Mouse (Mus musculus) thymus, adult 2 months (tissue): ENCODE results near the gene Gbf1. TPM values are rescaled to one million over a fixed set of nuclear protein-coding genes. Genes with fewer than 3 reads are reported as not detected.

Source experiments
- DNase-seq: peaks from one replicate; pipeline ENCODE4 v3.0.0; 2021
- H3K27ac ChIP-seq: fragments of 200-500 bp; 2 replicates; pipeline ENCODE4 v1.5.1; 2012; ENCODE audit warnings: low read length, control low read depth; ENCODE audit not compliant: control insufficient read depth, insufficient read depth
- H3K27me3 ChIP-seq: fragments of 200-500 bp; 2 replicates; pipeline ENCODE4 v1.6.1; 2012; ENCODE audit warnings: mild to moderate bottlenecking, low read length, moderate library complexity, mixed read lengths; ENCODE audit not compliant: control insufficient read depth, insufficient read depth
- H3K36me3 ChIP-seq: fragments of 200-500 bp; 2 replicates; pipeline ENCODE4 v1.6.1; 2012; ENCODE audit warnings: mild to moderate bottlenecking, low read length, moderate library complexity; ENCODE audit not compliant: control insufficient read depth, insufficient read depth
- H3K4me1 ChIP-seq: fragments of 200-500 bp; replicated peaks from 2 replicates; pipeline ENCODE4 v1.6.1; 2012; ENCODE audit warnings: low read length; ENCODE audit not compliant: control insufficient read depth, insufficient read depth
- H3K4me3 ChIP-seq: fragments of 200-500 bp; 2 replicates; pipeline ENCODE4 v1.5.1; 2012; ENCODE audit warnings: mild to moderate bottlenecking, low read length, control low read depth, moderate library complexity; ENCODE audit not compliant: control insufficient read depth, insufficient read depth
- CTCF ChIP-seq: fragments of 200-500 bp; IDR thresholded peaks from 2 replicates; pipeline ENCODE4 v1.5.1; 2012; ENCODE audit warnings: mild to moderate bottlenecking, control low read depth, low read length, moderate library complexity, borderline replicate concordance; ENCODE audit not compliant: control insufficient read depth, poor library complexity, insufficient read depth; ENCODE audit errors: extremely low read depth
- POLR2A ChIP-seq: fragments of 200-500 bp; IDR thresholded peaks from 2 replicates; pipeline ENCODE4 v1.6.1; 2012; ENCODE audit warnings: mild to moderate bottlenecking, low read length, control low read depth, moderate library complexity; ENCODE audit not compliant: control insufficient read depth, poor library complexity, insufficient read depth; ENCODE audit errors: extremely low read depth
- WGBS: fragments of 180-500 bp; shearing (Covaris S2); methylation state at CpG from one replicate; pipeline ENCODE4 v1.1.7; 2018; 5-methylcytosine and 5-hydroxymethylcytosine counted together
- polyA plus RNA-seq: library from polyadenylated mRNA; depleted of rRNA; stranded (reverse); fragments of >200 nt; gene quantifications from 2 replicates; pipeline ENCODE4 v1.2.3, GENCODE M21; 2012

The Gbf1 gene
- polyA plus RNA-seq, 1 experiment: 113 TPM

DNA sequence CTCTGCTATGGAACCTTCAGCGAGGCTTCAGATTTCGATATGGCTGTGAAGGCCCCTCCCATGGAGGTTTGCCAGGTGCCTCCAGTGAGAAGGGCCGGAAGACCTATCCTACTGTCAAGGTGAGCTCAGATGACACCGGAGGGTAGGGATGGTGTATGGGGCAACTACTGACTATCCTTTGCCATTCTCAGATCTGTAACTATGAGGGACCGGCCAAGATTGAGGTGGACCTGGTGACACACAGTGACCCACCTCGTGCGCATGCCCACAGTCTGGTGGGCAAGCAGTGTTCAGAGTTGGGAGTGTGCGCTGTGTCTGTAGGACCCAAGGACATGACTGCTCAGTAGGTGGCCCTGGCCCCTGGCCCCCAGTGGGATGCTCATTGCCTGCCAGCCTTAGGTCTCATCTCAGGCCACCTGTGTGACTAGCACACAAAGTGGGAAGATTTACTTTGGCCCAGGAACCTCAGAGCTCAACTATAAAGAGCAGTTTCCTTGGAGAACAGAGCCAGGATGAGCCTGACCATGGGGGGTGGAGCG lies 154.5 kb downstream of the Gbf1 start:
- Histone ChIP-seq H3K27me3 (no peaks in the 10 kb centered on the region), H3K36me3 (peaks cover 16% of the 10 kb centered on the region; the same call in 1 of the 2 replicates), H3K4me1 (peaks cover 17% of the 10 kb centered on the region), H3K4me3 (no peak overlapping the region), H3K27ac (no peak overlapping the region)
- WGBS: 98% methylated on average over 9 of the region's 9 CpGs
- TF ChIP-seq CTCF (no peak), POLR2A (no peak)
- peak; percentile 2 for DNase-seq

DNA sequence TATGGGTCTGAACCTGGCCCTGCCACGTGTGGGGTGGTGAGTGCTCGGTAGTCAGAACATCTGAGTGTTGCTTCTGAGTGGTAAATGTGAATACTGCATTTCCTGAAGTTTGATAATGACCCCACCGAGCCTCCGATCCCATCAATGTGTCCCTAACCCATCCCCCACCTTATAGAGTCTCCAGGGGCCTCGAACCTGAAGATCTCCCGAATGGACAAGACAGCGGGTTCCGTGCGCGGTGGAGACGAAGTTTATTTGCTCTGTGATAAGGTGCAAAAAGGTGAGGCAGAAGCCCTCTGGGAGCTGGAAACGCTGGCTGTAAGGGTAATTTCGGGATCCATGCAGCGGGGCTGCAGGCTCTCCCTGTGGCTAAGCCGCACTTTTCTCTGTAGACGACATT lies 155.5 kb downstream of the Gbf1 start:
- Histone ChIP-seq H3K27me3 (no peaks in the 10 kb centered on the region), H3K27ac (no peak overlapping the region), H3K4me1 (peaks cover 17% of the 10 kb centered on the region), H3K4me3 (no peak overlapping the region), H3K36me3 (peaks cover 17% of the 10 kb centered on the region; the same call in 1 of the 2 replicates)
- DNase-seq: no peak
- whole genome bisulfite sequencing: 97% methylated on average over 16 of the region's 16 CpGs
- TF ChIP-seq CTCF: no peak
- no peak; the same call in 1 of the 2 replicates for TF ChIP-seq POLR2A

DNA sequence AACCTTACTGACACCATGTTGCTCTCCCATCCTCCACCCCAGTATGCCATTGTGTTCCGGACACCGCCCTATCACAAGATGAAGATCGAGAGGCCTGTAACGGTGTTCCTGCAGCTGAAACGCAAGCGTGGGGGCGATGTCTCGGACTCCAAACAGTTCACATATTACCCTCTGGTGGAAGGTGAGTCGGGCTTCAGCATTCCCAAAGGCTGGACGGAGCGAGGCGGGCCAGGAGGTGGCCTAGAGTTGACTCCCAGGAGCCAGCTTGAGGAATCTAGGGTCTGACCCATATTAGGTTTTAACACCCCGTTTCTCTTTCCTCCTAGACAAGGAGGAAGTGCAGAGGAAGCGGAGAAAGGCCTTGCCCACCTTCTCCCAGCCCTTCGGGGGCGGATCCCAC lies 156.0 kb downstream of the Gbf1 start:
- no peak for DNase-seq
- WGBS: 88% methylated on average over 16 of the region's 16 CpGs
- no peak overlapping the region for H3K27ac ChIP-seq
- H3K4me3 ChIP-seq: no peak overlapping the region
- H3K36me3 ChIP-seq: peaks cover 17% of the 10 kb centered on the region; the same call in 1 of the 2 replicates
- TF ChIP-seq CTCF: no peak
- no peak for TF ChIP-seq POLR2A
- H3K27me3 ChIP-seq: no peaks in the 10 kb centered on the region
- H3K4me1 ChIP-seq: peaks cover 17% of the 10 kb centered on the region

GRCm38 (mm10) chr19:46308706-46309435 lies 156.6 kb downstream of the Gbf1 start:
- TF ChIP-seq CTCF (peak; percentile 98), POLR2A (no peak)
- Histone ChIP-seq H3K4me1 (peaks cover 13% of the 10 kb centered on the region), H3K27me3 (no peaks in the 10 kb centered on the region), H3K36me3 (peaks cover 17% of the 10 kb centered on the region; the same call in 1 of the 2 replicates), H3K27ac (no peak overlapping the region), H3K4me3 (peak overlapping the region; percentile 39)
- peak; percentile 88 for DNase-seq
- WGBS: 7% methylated on average over 47 of the region's 47 CpGs

- no peak overlapping the region for H3K4me3 ChIP-seq
- peaks cover 12% of the 10 kb centered on the region for H3K4me1 ChIP-seq
- H3K36me3 ChIP-seq: peaks cover 17% of the 10 kb centered on the region; the same call in 1 of the 2 replicates
- WGBS: 92% methylated on average over 21 of the region's 21 CpGs
- H3K27ac ChIP-seq: no peak overlapping the region
- no peak for DNase-seq
- no peaks in the 10 kb centered on the region; the same call in 1 of the 2 replicates for H3K27me3 ChIP-seq
- TF ChIP-seq POLR2A: no peak
Measured at GRCm38 (mm10) chr19:46309651-46310305, 157.5 kb downstream of the Gbf1 start.

GRCm38 (mm10) chr19:46310312-46310865 lies 158.1 kb downstream of the Gbf1 start:
- TF ChIP-seq CTCF (no peak), POLR2A (no peak)
- no peak overlapping the region for H3K27ac ChIP-seq
- peaks cover 12% of the 10 kb centered on the region for H3K4me1 ChIP-seq
- no peaks in the 10 kb centered on the region; the same call in 1 of the 2 replicates for H3K27me3 ChIP-seq
- no peak overlapping the region for H3K4me3 ChIP-seq
- no peak for DNase-seq
- WGBS: 95% methylated on average over 12 of the region's 12 CpGs
- H3K36me3 ChIP-seq: peaks cover 17% of the 10 kb centered on the region; the same call in 1 of the 2 replicates
